Mouse (Mus musculus) heart, embryonic 10.5 days (tissue): ENCODE measurements at regions not wholly inside any gene's neighbourhood (a gene's known extent, or its start where the extent isn't known, plus 50 kb on each side); places are given as distances from the start of the nearest gene placed in this dataset.
A peak's percentile ranks its signal among the peaks of the same experiment; 100 is the strongest.

Experiments
- DNase-seq: peaks from one replicate; pipeline ENCODE4 v3.0.0-alpha.2; 2017; ENCODE audit warnings: low spot score
- H3K27ac ChIP-seq: fragments of 300-500 bp; sonication (generic); 2 replicates; pipeline ENCODE4 v1.5.1; 2016; ENCODE audit warnings: mild to moderate bottlenecking
- H3K27me3 ChIP-seq: fragments of 300-500 bp; sonication (generic); 2 replicates; pipeline ENCODE4 v1.6.1; 2016; ENCODE audit warnings: mild to moderate bottlenecking; ENCODE audit not compliant: poor library complexity, insufficient read depth, severe bottlenecking
- H3K36me3 ChIP-seq: fragments of 300-500 bp; sonication (generic); 2 replicates; pipeline ENCODE4 v1.6.1; 2016; ENCODE audit warnings: mild to moderate bottlenecking, moderate library complexity
- H3K4me1 ChIP-seq: fragments of 300-500 bp; sonication (generic); 2 replicates; pipeline ENCODE4 v1.6.1; 2016; ENCODE audit warnings: mild to moderate bottlenecking
- H3K4me3 ChIP-seq: fragments of 300-500 bp; sonication (generic); 2 replicates; pipeline ENCODE4 v1.5.1; 2016; ENCODE audit warnings: mild to moderate bottlenecking, moderate library complexity
- H3K9me3 ChIP-seq: fragments of 300-500 bp; sonication (generic); 2 replicates; pipeline ENCODE4 v1.6.1; 2016; ENCODE audit warnings: mild to moderate bottlenecking, moderate library complexity
- WGBS: fragments of 180-500 bp; shearing (Covaris S2); methylation state at CpG from one replicate; pipeline ENCODE4 v1.1.7; 2016; 5-methylcytosine and 5-hydroxymethylcytosine counted together

- Histone ChIP-seq H3K4me1 (peaks cover 41% of the 10 kb centered on the region), H3K27ac (peak overlapping the region; percentile 87), H3K4me3 (peak overlapping the region; percentile 56), H3K9me3 (no peaks in the 10 kb centered on the region), H3K27me3 (peaks cover 16% of the 10 kb centered on the region; the same call in 1 of the 2 replicates), H3K36me3 (no peaks in the 10 kb centered on the region)
- no peak for DNase-seq
- WGBS: 14% methylated on average over 10 of the region's 10 CpGs
These were observed 94.3 kb upstream of the Med13l start for GRCm38 (mm10) chr5:118465991-118466750.

- peaks cover 47% of the 10 kb centered on the region for H3K4me1 ChIP-seq
- WGBS: 29% methylated on average over 4 of the region's 4 CpGs
These were observed 91.7 kb upstream of the Med13l start for GRCm38 (mm10) chr5:118468739-118469138.

GRCm38 (mm10) chr5:118471569-118471968 is 88.9 kb upstream of the Med13l start:
- Histone ChIP-seq H3K27me3 (0 out of 2 replicates have a peak, but pooled peaks cover 2% of the 10 kb centered on the region), H3K4me1 (peaks cover 32% of the 10 kb centered on the region), H3K36me3 (no peaks in the 10 kb centered on the region), H3K9me3 (no peaks in the 10 kb centered on the region), H3K27ac (no peak overlapping the region), H3K4me3 (no peak overlapping the region)
- no peak for DNase-seq
- WGBS: 32% methylated on average over 5 of the region's 5 CpGs

More at GRCm38 (mm10) chr5:118468739-118469138, 91.7 kb upstream of the Med13l start:
- Histone ChIP-seq H3K9me3 (no peaks in the 10 kb centered on the region), H3K27ac (no peak overlapping the region), H3K27me3 (peaks cover 7% of the 10 kb centered on the region; the same call in 1 of the 2 replicates), H3K4me3 (no peak overlapping the region), H3K36me3 (no peaks in the 10 kb centered on the region)
- DNase-seq: no peak

GRCm38 (mm10) chr5:118472291-118472690 is 88.2 kb upstream of the Med13l start:
- no peak overlapping the region for H3K4me3 ChIP-seq
- no peak overlapping the region; the same call in 1 of the 2 replicates for H3K27ac ChIP-seq
- no peaks in the 10 kb centered on the region for H3K36me3 ChIP-seq
- 83% methylated on average over 10 of the region's 10 CpGs for WGBS
- no peaks in the 10 kb centered on the region for H3K9me3 ChIP-seq
- no peaks in the 10 kb centered on the region for H3K27me3 ChIP-seq
- peaks cover 37% of the 10 kb centered on the region for H3K4me1 ChIP-seq
- no peak for DNase-seq

GRCm38 (mm10) chr5:118473128-118473730 is 87.2 kb upstream of the Med13l start:
- Histone ChIP-seq H3K27me3 (no peaks in the 10 kb centered on the region), H3K27ac (peak overlapping the region; percentile 73), H3K36me3 (no peaks in the 10 kb centered on the region), H3K9me3 (no peaks in the 10 kb centered on the region), H3K4me1 (peaks cover 46% of the 10 kb centered on the region), H3K4me3 (no peak overlapping the region)
- WGBS: 33% methylated on average over 5 of the region's 5 CpGs
- DNase-seq: no peak

- DNase-seq: no peak
- 53% methylated on average over 5 of the region's 5 CpGs for WGBS
- 0 out of 2 replicates have a peak overlapping the region, but pooled peaks have one; percentile 17 for H3K4me3 ChIP-seq
- no peaks in the 10 kb centered on the region for H3K36me3 ChIP-seq
- H3K27me3 ChIP-seq: no peaks in the 10 kb centered on the region
- H3K9me3 ChIP-seq: no peaks in the 10 kb centered on the region
- H3K4me1 ChIP-seq: peaks cover 42% of the 10 kb centered on the region
- H3K27ac ChIP-seq: peak overlapping the region; percentile 87
These were observed 83.9 kb upstream of the Med13l start for GRCm38 (mm10) chr5:118476597-118476996.

GRCm38 (mm10) chr5:118477131-118478119 is 83.1 kb upstream of the Med13l start:
- DNase-seq: no peak
- H3K4me3 ChIP-seq: peak overlapping the region; percentile 54
- H3K27ac ChIP-seq: peak overlapping the region; percentile 87
- H3K9me3 ChIP-seq: no peaks in the 10 kb centered on the region
- no peaks in the 10 kb centered on the region for H3K36me3 ChIP-seq
- 47% methylated on average over 19 of the region's 19 CpGs for WGBS
- H3K27me3 ChIP-seq: no peaks in the 10 kb centered on the region
- peaks cover 41% of the 10 kb centered on the region for H3K4me1 ChIP-seq

- H3K9me3 ChIP-seq: no peaks in the 10 kb centered on the region
- WGBS: 7% methylated on average over 15 of the region's 15 CpGs
- H3K4me1 ChIP-seq: peaks cover 42% of the 10 kb centered on the region
- no peaks in the 10 kb centered on the region for H3K27me3 ChIP-seq
- H3K36me3 ChIP-seq: no peaks in the 10 kb centered on the region
- DNase-seq: peak; percentile 95
- peak overlapping the region; percentile 54 for H3K4me3 ChIP-seq
- H3K27ac ChIP-seq: peak overlapping the region; percentile 87
These were observed 82.2 kb upstream of the Med13l start for GRCm38 (mm10) chr5:118478120-118478768.

- 48% methylated on average over 5 of the region's 5 CpGs for WGBS
- Histone ChIP-seq H3K27ac (peak overlapping the region; percentile 31; the same call in 1 of the 2 replicates), H3K36me3 (no peaks in the 10 kb centered on the region), H3K9me3 (no peaks in the 10 kb centered on the region), H3K27me3 (no peaks in the 10 kb centered on the region), H3K4me1 (peaks cover 46% of the 10 kb centered on the region), H3K4me3 (no peak overlapping the region)
- peak; percentile 89 for DNase-seq
These were observed 80.5 kb upstream of the Med13l start for GRCm38 (mm10) chr5:118480000-118480399.

GRCm38 (mm10) chr5:118480965-118481793 is 79.3 kb upstream of the Med13l start:
- Histone ChIP-seq H3K4me3 (no peak overlapping the region), H3K27ac (peak overlapping the region; percentile 31; the same call in 1 of the 2 replicates), H3K27me3 (no peaks in the 10 kb centered on the region), H3K4me1 (peaks cover 45% of the 10 kb centered on the region), H3K36me3 (no peaks in the 10 kb centered on the region), H3K9me3 (no peaks in the 10 kb centered on the region)
- DNase-seq: no peak
- WGBS: 63% methylated on average over 10 of the region's 10 CpGs

GRCm38 (mm10) chr5:118481794-118482049 is 78.8 kb upstream of the Med13l start:
- peaks cover 45% of the 10 kb centered on the region for H3K4me1 ChIP-seq
- H3K9me3 ChIP-seq: no peaks in the 10 kb centered on the region
- no peaks in the 10 kb centered on the region for H3K27me3 ChIP-seq
- no peaks in the 10 kb centered on the region for H3K36me3 ChIP-seq
- DNase-seq: no peak
- H3K27ac ChIP-seq: no peak overlapping the region
- no peak overlapping the region for H3K4me3 ChIP-seq

- Histone ChIP-seq H3K27ac (peak overlapping the region; percentile 65), H3K4me3 (peak overlapping the region; percentile 34; the same call in 1 of the 2 replicates), H3K4me1 (peaks cover 42% of the 10 kb centered on the region), H3K36me3 (no peaks in the 10 kb centered on the region), H3K27me3 (no peaks in the 10 kb centered on the region), H3K9me3 (no peaks in the 10 kb centered on the region)
- WGBS: 33% methylated on average over 7 of the region's 7 CpGs
- DNase-seq: no peak
These were observed 77.9 kb upstream of the Med13l start for GRCm38 (mm10) chr5:118482598-118482997.
